Comparison of ENCODE assay signal across 10 mouse cellular contexts in the genomic region with DNA sequence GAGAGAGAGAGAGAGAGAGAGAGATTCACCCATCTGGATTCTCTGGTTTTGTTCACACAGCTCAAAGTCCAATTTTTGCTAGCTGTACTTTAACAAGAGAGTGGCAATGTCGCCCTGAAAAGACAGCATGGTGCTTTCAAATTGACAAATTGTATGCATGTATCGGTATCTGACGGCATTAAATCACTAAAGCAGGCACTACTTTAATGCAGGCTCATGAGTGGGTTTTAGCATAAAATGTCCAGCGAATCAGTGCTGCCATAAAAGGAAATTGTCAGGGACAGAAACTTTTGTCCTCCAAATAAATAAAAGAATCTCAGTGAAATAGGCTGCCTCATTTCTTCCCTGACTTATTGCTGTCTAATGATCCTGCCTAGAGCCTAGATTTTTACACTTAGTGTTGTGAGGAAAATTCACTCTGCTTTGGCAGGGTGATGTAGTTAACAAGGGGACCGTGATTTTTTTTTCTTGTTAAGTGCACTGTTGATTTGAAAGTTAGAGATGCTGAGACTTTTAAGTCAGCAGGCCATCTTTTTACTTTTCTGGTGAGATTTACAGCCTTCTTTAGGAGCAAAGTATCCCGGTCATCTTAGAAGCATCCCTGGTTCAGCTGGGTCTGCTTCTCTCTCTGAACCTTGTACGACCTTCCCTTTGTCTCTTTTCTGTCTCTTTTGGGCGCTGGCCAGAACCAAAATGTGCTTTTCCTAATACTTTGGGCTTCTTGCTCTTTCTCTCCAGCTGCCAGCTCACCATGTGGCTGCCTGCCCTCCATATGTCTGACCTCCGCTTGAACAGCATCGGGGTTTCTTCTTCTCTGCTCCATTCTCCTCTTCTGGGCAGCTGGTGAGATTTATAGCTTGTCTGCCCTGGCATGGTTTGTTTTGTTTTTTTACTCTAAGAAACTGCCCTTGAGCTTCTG.
DNase-seq lines count a peak whose midpoint lies in the region; ATAC-seq and TF ChIP-seq lines count a peak whose summit lies in the region.
"Had no signal": no experiment of that assay in that cellular context is flagged by ENCODE, and none has a peak within 500 bp of the region (broad histone marks: within the 10 kb centered on the region; RNA-seq: fewer than 3 reads in every experiment).

No protein-coding gene starts in this region.

- no peaks in the 10 kb centered on the region for H3K27me3 ChIP-seq in forebrain, embryonic 15.5 days
- H3K27me3 ChIP-seq in forebrain, embryonic 11.5 days (ENCODE audit: control insufficient read depth, insufficient read depth, low read length), result no peaks in the 10 kb centered on the region
- no peaks in the 10 kb centered on the region for H3K27me3 ChIP-seq in midbrain, embryonic 15.5 days (replicated peaks)
- no peaks in the 10 kb centered on the region for H3K27me3 ChIP-seq in midbrain, embryonic 11.5 days (ENCODE audit: control insufficient read depth, insufficient read depth, low read length)
- no peaks in the 10 kb centered on the region for H3K27me3 ChIP-seq in hindbrain, postnatal 0 days (ENCODE audit: insufficient read depth, low read length)
- H3K27me3 ChIP-seq: heart, embryonic 15.5 days; liver, embryonic 15.5 days had no signal

- ATAC-seq in forebrain, embryonic 15.5 days (replicated peaks), result no peak
- no peak for ATAC-seq in forebrain, embryonic 11.5 days (replicated peaks; ENCODE audit: low FRiP score)
- ATAC-seq in midbrain, embryonic 15.5 days (replicated peaks), result no peak
- ATAC-seq in midbrain, embryonic 11.5 days (ENCODE audit: low FRiP score), result no peak
- ATAC-seq in hindbrain, postnatal 0 days, result peak; percentile 67; the same call in 1 of the 2 replicates
- ATAC-seq: activated CD4-positive, CD25-positive, alpha-beta regulatory T cell, adult 4 months had no signal

- DNase-seq in forebrain, embryonic 11.5 days (ENCODE audit: low spot score), result no peak
- DNase-seq in midbrain, embryonic 11.5 days (ENCODE audit: low spot score, missing footprints), result no peak
- DNase-seq in hindbrain, postnatal 0 days (ENCODE audit: low spot score), result peak; percentile 72
- DNase-seq in yolk sac, embryonic 10.5 days (ENCODE audit: low spot score), result peak; percentile 12
- no peak for DNase-seq in left cerebral cortex, postnatal 14 days (ENCODE audit: low spot score in 2 of 2)

- no peak overlapping the region for H3K9ac ChIP-seq in forebrain, embryonic 15.5 days (replicated peaks)
- no peak overlapping the region for H3K9ac ChIP-seq in forebrain, embryonic 11.5 days (ENCODE audit: low read length)
- H3K9ac ChIP-seq in midbrain, embryonic 15.5 days, result no peak overlapping the region
- H3K9ac ChIP-seq in midbrain, embryonic 11.5 days (ENCODE audit: low read length), result no peak overlapping the region
- H3K9ac ChIP-seq in hindbrain, postnatal 0 days (replicated peaks; ENCODE audit: low read length), result no peak overlapping the region
- H3K9ac ChIP-seq: heart, embryonic 15.5 days; liver, embryonic 15.5 days had no signal

- 45% methylated on average over 10 of the region's 10 CpGs for WGBS in forebrain, embryonic 15.5 days
- WGBS in forebrain, embryonic 11.5 days, result 77% methylated on average over 10 of the region's 10 CpGs
- WGBS in midbrain, embryonic 15.5 days, result 49% methylated on average over 10 of the region's 10 CpGs
- 79% methylated on average over 10 of the region's 10 CpGs for WGBS in midbrain, embryonic 11.5 days
- 28% methylated on average over 10 of the region's 10 CpGs for WGBS in hindbrain, postnatal 0 days

- H3K9me3 ChIP-seq in forebrain, embryonic 15.5 days, result no peaks in the 10 kb centered on the region
- no peaks in the 10 kb centered on the region for H3K9me3 ChIP-seq in forebrain, embryonic 11.5 days (ENCODE audit: control insufficient read depth, low read length)
- H3K9me3 ChIP-seq in midbrain, embryonic 15.5 days, result no peaks in the 10 kb centered on the region
- no peaks in the 10 kb centered on the region for H3K9me3 ChIP-seq in midbrain, embryonic 11.5 days (ENCODE audit: control insufficient read depth, low read length)
- no peaks in the 10 kb centered on the region for H3K9me3 ChIP-seq in hindbrain, postnatal 0 days (ENCODE audit: low read length)
- H3K9me3 ChIP-seq: heart, embryonic 15.5 days; liver, embryonic 15.5 days had no signal

- peaks cover 9% of the 10 kb centered on the region for H3K4me1 ChIP-seq in forebrain, embryonic 15.5 days
- H3K4me1 ChIP-seq in forebrain, embryonic 11.5 days (replicated peaks; ENCODE audit: control insufficient read depth, insufficient read depth, low read length), result no peaks in the 10 kb centered on the region
- no peaks in the 10 kb centered on the region for H3K4me1 ChIP-seq in midbrain, embryonic 15.5 days
- no peaks in the 10 kb centered on the region for H3K4me1 ChIP-seq in midbrain, embryonic 11.5 days (ENCODE audit: control insufficient read depth, insufficient read depth, low read length)
- 0 out of 2 replicates have a peak, but pooled peaks cover 4% of the 10 kb centered on the region for H3K4me1 ChIP-seq in hindbrain, postnatal 0 days (ENCODE audit: insufficient read depth, low read length)
- H3K4me1 ChIP-seq: heart, embryonic 15.5 days; liver, embryonic 15.5 days had no signal

- no peak overlapping the region for H3K4me3 ChIP-seq in forebrain, embryonic 15.5 days
- no peak overlapping the region for H3K4me3 ChIP-seq in forebrain, embryonic 11.5 days (ENCODE audit: low read depth, low read length)
- H3K4me3 ChIP-seq in midbrain, embryonic 15.5 days, result no peak overlapping the region
- no peak overlapping the region for H3K4me3 ChIP-seq in midbrain, embryonic 11.5 days (ENCODE audit: low read depth, low read length)
- no peak overlapping the region for H3K4me3 ChIP-seq in hindbrain, postnatal 0 days (ENCODE audit: low read length)
- H3K4me3 ChIP-seq: heart, embryonic 15.5 days; liver, embryonic 15.5 days had no signal

- intact Hi-C loops in left cerebral cortex, postnatal 14 days (cut with DNase I), result no loop called here

- no peak for TF ChIP-seq CTCF in hindbrain, postnatal 0 days (IDR thresholded peaks at IDR 0.05; ENCODE audit: low read depth)

- H3K4me2 ChIP-seq in forebrain, embryonic 15.5 days (replicated peaks), result no peak overlapping the region
- H3K4me2 ChIP-seq in forebrain, embryonic 11.5 days (ENCODE audit: low read depth, low read length, severe bottlenecking), result no peak overlapping the region
- H3K4me2 ChIP-seq in midbrain, embryonic 15.5 days, result no peak overlapping the region
- no peak overlapping the region for H3K4me2 ChIP-seq in midbrain, embryonic 11.5 days
- H3K4me2 ChIP-seq in hindbrain, postnatal 0 days (ENCODE audit: low read depth, low read length), result no peak overlapping the region
- H3K4me2 ChIP-seq: heart, embryonic 15.5 days; liver, embryonic 15.5 days had no signal

- peak overlapping the region; percentile 23; the same call in 1 of the 2 replicates for H3K27ac ChIP-seq in forebrain, embryonic 15.5 days (replicated peaks)
- H3K27ac ChIP-seq in forebrain, embryonic 11.5 days (ENCODE audit: low read depth, low read length), result no peak overlapping the region
- H3K27ac ChIP-seq in midbrain, embryonic 15.5 days, result 0 out of 2 replicates have a peak overlapping the region, but pooled peaks have one; percentile 2
- H3K27ac ChIP-seq in midbrain, embryonic 11.5 days (ENCODE audit: low read depth, low read length), result no peak overlapping the region
- no peak overlapping the region for H3K27ac ChIP-seq in hindbrain, postnatal 0 days
- H3K27ac ChIP-seq: heart, embryonic 15.5 days; liver, embryonic 15.5 days had no signal

- no peaks in the 10 kb centered on the region for H3K36me3 ChIP-seq in forebrain, embryonic 15.5 days
- H3K36me3 ChIP-seq in forebrain, embryonic 11.5 days (ENCODE audit: control insufficient read depth, insufficient read depth, low read length), result no peaks in the 10 kb centered on the region
- no peaks in the 10 kb centered on the region for H3K36me3 ChIP-seq in midbrain, embryonic 15.5 days (replicated peaks)
- no peaks in the 10 kb centered on the region for H3K36me3 ChIP-seq in midbrain, embryonic 11.5 days (ENCODE audit: control insufficient read depth, insufficient read depth, low read length)
- no peaks in the 10 kb centered on the region for H3K36me3 ChIP-seq in hindbrain, postnatal 0 days (ENCODE audit: insufficient read depth, low read length)
- H3K36me3 ChIP-seq: heart, embryonic 15.5 days; liver, embryonic 15.5 days had no signal

Comparison
In these comparisons a context has a peak if more than half of its experiments do, and no peak if none do; other contexts are left out.
1. H3K27ac ChIP-seq: peak in forebrain, embryonic 15.5 days (single experiment) and midbrain, embryonic 15.5 days (single experiment); none in forebrain, embryonic 11.5 days (single experiment), midbrain, embryonic 11.5 days (single experiment) and hindbrain, postnatal 0 days (single experiment).
2. DNase-seq: peak in hindbrain, postnatal 0 days (single experiment) and yolk sac, embryonic 10.5 days (single experiment); none in forebrain, embryonic 11.5 days (single experiment), midbrain, embryonic 11.5 days (single experiment) and left cerebral cortex, postnatal 14 days (0 of 2).